Mouse (Mus musculus) mouse trophoblast stem cell (cell line): ENCODE measurements around the gene Krtap17-1.

Experiments used
- in situ Hi-C, 2 experiments: fragments of 300-500 bp; cut with MseI, MboI; formaldehyde crosslinking; loops; 2 replicates in 1 of 2; 3 replicates in 1 of 2; pipeline ENCODE4 v1.15.1; 2025

Gene Krtap17-1

GRCm38 (mm10) chr11:99993620-99994383, at the start of gene Krtap17-1:
Gene Krtap17-1 (minus strand): TSS chr11:99993994.
- in situ Hi-C loops: no loop called here

- in situ Hi-C loops: no loop called here
These were observed 47.7 kb upstream of the Krtap17-1 start, which contains the start of gene Krt34 for GRCm38 (mm10) chr11:100041454-100041853. Gene Krt34 (minus strand): TSS chr11:100041554.

DNA sequence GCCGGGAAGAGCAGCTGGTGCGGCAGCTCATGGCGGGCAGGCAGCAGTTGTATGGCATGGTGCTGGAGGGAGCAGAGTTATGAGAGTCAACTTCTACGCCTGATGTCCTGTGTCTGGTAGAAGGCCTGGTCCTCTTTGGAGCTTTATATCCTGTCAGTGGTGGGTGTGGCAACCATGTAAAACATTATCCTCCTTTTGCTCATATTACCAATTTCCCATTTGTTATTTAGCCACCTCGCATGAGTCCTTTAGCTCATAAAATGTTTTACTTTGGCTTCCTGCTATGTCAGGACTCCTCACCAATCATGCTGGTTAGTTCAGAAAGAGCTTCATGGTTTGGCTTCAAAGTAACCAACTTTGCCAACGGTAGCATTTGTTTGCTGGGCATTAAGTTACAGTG, 36.0 kb upstream of the Krtap17-1 start, which contains the start of gene Krt33b:
Krt33b (minus strand) TSS at position 101 of the 400 bp plus-strand sequence.
- in situ Hi-C loops: no loop called here

GRCm38 (mm10) chr11:100021438-100021837, 27.6 kb upstream of the Krtap17-1 start:
- in situ Hi-C loops: no loop called here

DNA sequence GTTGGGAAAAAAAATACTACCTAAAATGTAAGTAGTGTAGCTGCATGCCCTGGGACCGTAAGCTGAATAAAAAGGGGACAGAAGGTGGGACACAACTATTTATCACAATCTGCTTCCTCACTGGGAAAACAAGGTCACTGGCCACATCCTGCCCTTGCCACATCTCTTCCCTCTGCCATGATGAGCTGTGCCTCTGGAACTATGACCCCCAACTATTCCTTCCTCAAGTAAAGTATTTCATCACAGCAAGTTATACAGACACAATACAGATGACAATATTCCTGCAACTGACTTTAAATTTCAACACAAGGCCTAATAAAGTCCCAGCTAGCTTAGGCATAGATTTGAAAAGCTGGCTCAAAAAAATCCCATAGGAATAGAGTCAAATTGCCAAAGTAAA, 25.7 kb upstream of the Krtap17-1 start:
- in situ Hi-C loops: no loop called here

DNA sequence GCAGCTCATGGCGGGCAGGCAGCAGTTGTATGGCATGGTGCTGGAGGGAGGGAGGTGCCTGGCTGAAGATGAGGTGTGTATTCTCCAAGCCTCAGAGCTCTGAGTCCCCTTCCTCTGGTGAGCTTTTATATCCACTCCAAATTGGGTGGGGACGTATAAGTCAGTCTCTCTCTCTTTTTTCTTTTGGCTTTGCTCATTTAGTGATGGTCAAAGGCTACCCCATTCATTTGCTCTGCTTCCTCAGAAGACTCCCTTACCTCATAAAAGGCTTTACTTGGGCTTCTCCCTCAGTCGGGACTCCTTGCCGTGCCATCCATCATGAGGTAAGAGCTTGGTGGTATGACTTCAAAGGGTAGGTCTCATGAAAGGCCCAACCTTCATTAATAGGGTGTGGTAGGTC, 22.3 kb upstream of the Krtap17-1 start, which contains the start of gene Krt33a:
Krt33a (minus strand) TSS at position 101 of the 400 bp plus-strand sequence.
- in situ Hi-C loops: no loop called here

GRCm38 (mm10) chr11:100013691-100014171, 19.9 kb upstream of the Krtap17-1 start:
- in situ Hi-C loops: no loop called here

DNA sequence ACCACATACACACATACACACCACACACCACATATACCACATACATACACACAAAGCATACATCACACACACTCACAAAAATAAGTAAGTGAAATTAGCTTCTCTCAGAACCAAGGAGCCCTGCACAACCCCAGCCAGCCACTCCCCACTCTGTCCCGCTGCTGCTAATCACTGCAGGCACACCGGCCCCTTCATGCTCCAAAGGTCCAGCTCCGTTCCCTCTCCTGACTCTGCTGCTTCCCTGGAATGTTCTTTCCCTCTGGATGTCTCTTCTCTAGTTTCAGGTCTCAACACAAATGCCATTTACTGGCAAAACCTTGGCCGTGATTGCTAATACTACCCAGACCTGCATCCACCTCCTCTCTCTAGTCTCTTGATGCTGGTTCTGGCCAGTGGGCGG, 16.9 kb upstream of the Krtap17-1 start:
- in situ Hi-C loops: no loop called here

DNA sequence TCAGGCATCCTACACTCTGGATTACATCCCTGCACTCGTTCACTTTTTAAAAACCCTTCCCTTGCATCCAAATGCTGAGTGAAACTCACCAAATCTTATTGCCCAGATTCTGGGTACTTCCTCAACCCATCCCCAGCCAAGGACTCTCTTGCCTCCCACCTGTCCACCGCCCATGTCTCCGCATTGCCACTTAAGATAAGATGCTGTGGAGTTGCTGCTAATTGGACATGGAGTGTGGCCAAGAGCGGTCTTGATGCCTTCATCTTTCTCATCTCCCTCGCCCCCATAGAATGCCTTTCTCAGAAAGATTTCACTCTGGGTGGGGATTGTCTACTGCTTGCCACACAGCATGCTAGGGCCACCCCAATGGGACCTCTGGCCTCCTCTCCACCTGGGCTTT, 14.5 kb upstream of the Krtap17-1 start:
- in situ Hi-C loops: loop anchor here in 1 of 2 experiments (10.0 kb wide), 1 partner anchor 544 kb away; no protein-coding TSS in a partner anchor

DNA sequence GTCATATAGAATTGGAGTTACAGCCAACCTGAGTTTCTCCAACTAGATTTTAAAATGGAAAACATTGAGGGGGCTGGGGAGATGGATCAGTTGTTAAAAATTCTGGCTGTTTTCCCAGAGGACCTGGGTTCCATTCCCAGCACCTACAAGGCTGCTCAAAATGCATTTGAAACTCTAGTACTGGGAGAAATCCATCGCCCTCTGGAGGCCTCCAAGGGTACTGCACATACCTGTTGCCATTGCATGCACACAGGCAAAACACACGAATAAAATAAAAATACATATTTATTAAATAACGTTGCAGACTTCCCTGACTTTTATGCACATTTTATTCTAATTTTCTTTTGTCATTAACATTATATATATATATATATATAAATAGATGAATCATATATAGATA, 12.8 kb upstream of the Krtap17-1 start:
- in situ Hi-C loops: loop anchor here in 1 of 2 experiments (10.0 kb wide), 1 partner anchor 542 kb away; no protein-coding TSS in a partner anchor

DNA sequence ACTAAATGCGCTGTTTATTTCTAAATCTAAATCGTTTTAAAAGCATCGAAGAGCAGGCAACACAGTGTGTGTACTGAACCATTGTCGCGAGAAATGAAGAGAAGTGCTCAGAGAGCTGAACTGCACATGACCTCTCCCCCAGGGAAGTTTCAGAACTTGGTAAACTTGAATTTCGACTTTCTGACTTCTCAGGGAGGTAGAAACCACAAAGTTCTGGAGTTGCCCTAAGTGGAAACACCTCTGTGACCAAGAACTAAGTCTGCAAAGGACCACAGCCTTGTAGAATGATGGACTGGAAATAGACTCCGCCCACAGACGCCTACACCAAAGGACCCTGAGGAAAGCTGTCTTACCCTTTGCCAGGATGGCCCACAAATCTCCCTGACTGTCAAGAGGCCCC, 12.1 kb upstream of the Krtap17-1 start:
- in situ Hi-C loops: loop anchor here in 1 of 2 experiments (10.0 kb wide), 1 partner anchor 541 kb away; no protein-coding TSS in a partner anchor

DNA sequence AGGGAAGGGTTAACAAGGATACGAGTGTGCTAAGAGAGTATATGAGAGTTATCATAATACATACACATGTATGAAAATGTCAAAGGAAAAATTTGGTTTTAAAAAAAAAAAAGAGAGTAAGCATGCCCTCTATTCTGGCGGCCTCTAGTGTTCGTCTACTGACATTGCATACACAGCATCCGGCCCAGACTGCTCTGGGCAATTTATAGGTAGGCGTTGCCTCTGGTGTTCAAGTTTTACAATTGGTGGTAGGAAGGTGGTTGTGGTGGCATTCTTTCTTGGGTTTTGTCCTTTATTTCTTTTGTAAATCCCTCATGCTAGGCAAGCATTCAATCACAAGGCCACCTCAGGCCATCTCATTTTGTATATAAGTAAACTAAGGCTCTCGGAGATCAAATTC, 11.1 kb upstream of the Krtap17-1 start:
- in situ Hi-C loops: loop anchor here in 1 of 2 experiments (10.0 kb wide), 1 partner anchor 540 kb away; no protein-coding TSS in a partner anchor

DNA sequence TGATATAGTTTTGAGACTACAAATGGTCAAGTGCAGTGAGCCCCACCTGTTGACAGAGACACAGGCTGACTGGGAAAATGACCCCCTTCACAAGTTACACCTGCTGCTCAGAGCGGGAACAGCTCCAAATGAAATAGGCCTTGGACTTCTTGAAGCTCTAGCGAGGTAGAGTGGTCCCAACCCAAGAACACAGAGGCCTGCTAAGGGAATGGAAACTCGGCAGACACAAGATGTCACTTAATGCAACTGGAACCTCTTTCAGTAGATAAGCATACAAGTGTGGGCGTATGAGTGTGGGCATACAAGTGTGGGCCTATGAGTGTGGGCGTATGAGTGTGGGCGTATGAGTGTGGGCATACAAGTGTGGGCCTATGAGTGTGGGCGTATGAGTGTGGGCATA, 5.3 kb upstream of the Krtap17-1 start:
- in situ Hi-C loops: no loop called here

GRCm38 (mm10) chr11:99994384-99994661, 529 bp upstream of the Krtap17-1 start:
- in situ Hi-C loops: no loop called here

DNA sequence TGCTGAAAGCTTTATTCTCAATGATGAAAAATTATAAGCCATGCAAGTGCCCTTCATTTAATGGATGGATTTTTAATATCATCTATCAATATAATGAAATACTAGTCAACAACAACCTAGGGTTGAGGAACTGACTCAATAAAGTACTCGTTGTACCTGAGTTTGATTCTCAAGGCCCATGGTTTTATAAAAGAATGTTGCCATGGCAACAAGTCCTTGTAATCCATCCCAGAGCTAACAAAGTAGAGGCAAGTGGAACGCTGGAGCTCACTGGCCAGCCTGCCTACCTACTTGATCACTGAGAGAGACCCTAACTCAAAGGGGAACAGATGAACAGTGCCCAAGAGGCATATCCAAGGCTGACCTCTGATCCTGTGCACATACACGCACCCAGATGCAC, 3.2 kb downstream of the Krtap17-1 start:
- in situ Hi-C loops: no loop called here

- in situ Hi-C loops: no loop called here
These were observed 3.9 kb downstream of the Krtap17-1 start for GRCm38 (mm10) chr11:99989881-99990405.

DNA sequence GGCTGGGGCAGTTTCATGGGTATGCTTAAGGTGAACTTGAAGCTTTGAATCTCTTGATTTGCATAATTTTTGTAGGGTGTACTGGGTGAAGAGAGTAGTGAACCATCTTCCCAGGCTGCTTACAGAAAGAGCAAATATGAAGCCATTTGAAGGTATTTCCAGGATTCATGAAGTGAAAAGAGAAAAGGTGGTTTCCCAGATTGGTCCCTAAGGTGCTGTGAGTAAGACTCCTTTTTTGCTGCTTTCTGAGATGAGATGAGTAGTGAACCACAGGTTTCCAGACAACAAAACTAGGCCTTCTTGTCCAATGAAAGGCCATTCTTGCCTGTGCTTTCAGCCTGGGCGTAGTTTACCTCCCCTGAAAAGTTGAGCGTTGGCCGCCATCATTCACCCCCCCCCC, 5.3 kb downstream of the Krtap17-1 start:
- in situ Hi-C loops: no loop called here

DNA sequence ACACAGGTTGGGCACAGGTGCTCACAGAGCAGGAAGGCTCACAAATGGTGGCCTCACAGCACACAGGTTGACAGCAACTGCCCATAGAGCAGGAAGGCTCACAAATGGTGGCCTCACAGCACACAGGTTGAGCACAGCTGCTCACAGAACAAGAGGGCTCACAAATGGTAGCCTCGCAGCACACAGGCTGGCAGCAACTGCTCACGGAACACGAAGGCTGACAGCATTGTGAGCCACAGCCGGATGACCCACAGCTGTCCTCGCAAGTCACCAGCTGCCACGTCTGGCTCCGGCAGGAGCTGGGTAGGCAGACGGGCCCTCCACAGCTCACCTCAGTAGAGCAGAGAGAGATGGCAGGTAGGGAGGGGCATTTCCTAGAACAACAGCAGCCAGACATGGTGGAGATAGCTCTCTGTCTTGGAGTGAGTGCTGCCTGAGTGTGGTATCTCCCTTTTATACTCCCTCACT, 7.6 kb downstream of the Krtap17-1 start, which contains the start of gene Krtap16-1:
Krtap16-1 (minus strand) TSS at position 418 of the 468 bp plus-strand sequence.
- in situ Hi-C loops: no loop called here

DNA sequence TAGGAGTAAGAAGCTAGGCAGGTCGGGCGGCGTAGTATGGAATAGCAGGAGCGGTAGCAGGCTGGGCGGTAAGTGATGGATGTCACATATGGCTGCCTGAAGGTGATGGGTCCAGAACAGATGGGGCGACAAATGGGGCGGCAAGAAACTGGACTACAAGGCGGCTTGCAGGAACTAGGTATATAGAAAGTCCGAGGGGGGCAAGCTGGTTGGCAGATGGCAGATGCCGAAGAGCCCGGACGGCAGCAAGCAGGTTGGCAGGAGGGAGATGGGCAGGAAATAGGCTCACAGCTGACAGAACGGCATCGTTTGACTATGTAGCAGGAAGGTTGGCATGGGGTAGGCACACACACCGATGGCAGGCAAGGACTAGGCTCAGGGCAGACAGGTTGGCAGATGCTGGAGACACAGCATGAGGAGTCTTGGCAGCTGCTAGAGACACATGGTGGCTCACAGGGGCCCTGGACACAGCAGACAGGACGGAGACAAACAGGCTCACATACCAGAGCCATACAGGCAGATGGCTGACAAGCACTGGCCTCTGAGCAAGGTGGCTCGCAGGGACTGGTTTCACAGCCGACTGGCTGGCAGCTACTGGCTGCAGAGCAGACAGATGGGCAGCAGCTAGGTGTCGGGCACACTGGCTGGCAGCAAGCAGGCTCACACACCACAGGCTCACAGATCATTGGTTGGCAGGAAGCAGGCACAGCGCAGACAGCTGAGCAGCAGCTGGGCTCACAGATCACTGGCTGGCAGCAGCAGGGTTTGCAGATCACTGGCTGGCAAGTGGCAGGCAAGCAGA, 8.3 kb downstream of the Krtap17-1 start:
- in situ Hi-C loops: no loop called here

DNA sequence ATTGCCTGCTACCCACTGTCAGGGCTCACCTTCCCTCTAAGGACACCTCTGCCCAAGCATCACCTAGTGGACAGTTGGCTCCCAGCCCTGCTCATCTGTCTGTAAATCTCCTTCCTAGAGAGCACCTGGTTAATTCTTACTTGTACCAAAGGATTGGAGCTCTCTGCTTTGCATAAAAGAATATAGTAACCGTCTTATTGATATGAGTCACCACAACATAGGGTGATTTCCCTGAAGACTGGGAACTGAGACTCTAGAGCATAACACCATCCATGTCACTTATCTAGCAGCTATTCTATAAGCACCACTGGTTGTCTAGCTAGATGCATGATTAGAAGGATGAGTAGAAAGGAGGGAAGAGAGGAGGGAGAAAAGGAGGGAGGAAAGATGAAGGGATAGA, 10.4 kb downstream of the Krtap17-1 start:
- in situ Hi-C loops: no loop called here

- in situ Hi-C loops: no loop called here
These were observed 11.1 kb downstream of the Krtap17-1 start for GRCm38 (mm10) chr11:99982731-99983130.

DNA sequence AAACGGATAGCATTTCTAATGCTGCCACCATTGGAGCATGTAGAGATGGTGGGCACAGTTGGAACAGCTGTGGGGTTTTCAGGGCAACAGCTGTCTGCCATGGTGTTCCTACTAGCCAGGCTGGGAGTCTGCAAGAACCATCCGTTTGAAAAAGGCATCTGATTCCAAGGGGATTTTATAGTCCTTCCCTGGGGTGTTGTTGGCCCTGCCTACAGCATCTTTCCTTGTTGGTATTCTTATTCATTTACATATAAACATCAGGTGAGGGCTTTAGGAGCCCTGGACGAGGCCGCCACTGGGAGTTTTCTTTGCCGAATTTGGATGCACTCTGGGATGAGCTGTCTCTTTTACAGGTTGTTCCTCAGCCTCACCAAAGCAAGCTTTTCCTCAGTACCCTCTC, 14.8 kb downstream of the Krtap17-1 start, which contains the start of gene Krtap29-1:
Krtap29-1 (minus strand) TSS at position 101 of the 400 bp plus-strand sequence.
- in situ Hi-C loops: no loop called here
